Mouse (Mus musculus): Measurements from ENCODE around the gene Pold2.

The Pold2 gene

DNA sequence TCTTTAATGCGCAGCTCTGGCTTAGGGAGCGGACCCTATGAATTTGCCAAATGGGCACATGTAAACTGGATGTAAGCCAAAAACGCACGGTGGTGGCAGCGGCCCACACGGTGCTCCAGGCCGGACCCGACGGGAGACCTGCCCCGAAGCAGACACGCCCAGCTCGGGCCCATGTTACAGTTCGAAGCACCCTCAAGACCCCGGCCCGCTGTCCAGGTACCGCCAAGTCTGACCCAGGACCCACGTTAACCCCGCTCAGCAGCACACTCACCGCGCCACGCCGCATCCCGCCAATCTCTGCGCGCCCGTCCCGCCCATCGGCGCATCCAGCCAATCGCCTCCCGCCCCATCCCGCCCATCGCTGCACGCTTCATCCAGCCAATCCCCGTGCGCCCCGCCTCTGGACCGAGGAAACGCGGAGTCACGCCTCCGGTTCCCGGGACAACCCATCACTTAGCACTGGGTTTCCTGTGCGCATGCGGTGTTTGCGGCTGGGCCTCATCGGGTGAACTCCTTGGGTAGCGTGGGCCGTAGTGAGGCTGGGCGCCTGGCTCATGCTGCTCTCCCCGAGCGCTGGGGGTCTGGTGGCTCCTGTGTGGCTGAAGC lies at the start of gene Pold2:
Pold2 (minus strand) TSS at position 372 of the 606 bp plus-strand sequence.
- in situ Hi-C loops (cut with MboI, MseI) = no loop called here

- in situ Hi-C loops (cut with MboI, MseI) = no loop called here
Measured at GRCm38 (mm10) chr11:5926696-5927220, 48.7 kb upstream of the Pold2 start.

DNA sequence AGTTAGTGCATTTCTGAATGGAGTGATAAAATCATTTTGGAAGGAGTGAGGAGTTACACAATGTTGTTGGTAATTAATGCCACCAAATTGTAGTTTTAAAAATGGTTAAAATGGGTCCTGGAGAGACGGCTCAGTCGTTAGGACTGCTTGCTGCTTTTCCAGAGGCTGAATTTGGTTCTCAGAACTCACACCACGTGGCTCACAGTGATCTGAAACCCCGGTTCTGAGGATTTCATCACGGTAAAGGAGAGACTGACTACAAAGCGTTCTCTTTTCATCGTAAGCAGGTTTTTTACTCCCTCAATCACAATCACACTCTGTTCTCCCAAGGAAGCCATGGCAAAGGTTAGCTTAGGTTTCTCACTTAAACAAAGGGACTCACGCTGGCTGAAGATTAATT lies 46.6 kb upstream of the Pold2 start:
- in situ Hi-C loops (cut with MboI, MseI) = no loop called here

GRCm38 (mm10) chr11:5920323-5920960 lies 42.4 kb upstream of the Pold2 start:
- in situ Hi-C loops (cut with MboI, MseI) = no loop called here

- in situ Hi-C loops (cut with MboI, MseI) = no loop called here
Measured at GRCm38 (mm10) chr11:5919606-5920005, 41.5 kb upstream of the Pold2 start.

DNA sequence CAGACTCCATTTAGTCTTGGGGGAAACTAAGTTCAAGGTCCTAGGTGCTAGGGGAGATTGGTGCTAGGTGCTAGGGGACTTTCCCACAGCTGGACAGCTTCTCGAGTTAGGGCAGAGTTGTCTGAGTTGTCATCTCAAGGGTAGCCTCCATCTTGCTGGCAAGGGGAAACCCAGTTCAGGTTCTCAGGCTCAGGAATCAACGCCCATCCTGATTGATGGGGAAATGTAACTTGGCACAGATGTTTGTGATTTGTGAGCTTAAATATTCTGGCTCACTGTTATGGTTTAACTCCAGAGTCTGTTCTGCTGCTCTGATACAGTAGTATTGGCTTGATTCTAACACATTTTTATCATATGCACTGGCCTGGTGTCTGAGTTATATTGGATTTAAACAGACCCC lies 40.0 kb upstream of the Pold2 start:
- in situ Hi-C loops (cut with MboI, MseI) = no loop called here

- in situ Hi-C loops (cut with MboI, MseI) = no loop called here
Measured at GRCm38 (mm10) chr11:5916178-5916548, 38.1 kb upstream of the Pold2 start.

- in situ Hi-C loops (cut with MboI, MseI) = no loop called here
Measured at GRCm38 (mm10) chr11:5915429-5916177, 37.5 kb upstream of the Pold2 start.

GRCm38 (mm10) chr11:5914940-5915339 lies 36.8 kb upstream of the Pold2 start:
- in situ Hi-C loops (cut with MboI, MseI) = no loop called here

- in situ Hi-C loops (cut with MboI, MseI) = no loop called here
Measured at GRCm38 (mm10) chr11:5913936-5914335, 35.8 kb upstream of the Pold2 start.

GRCm38 (mm10) chr11:5913256-5913655 lies 35.2 kb upstream of the Pold2 start:
- in situ Hi-C loops (cut with MboI, MseI) = no loop called here

- in situ Hi-C loops (cut with MboI, MseI) = no loop called here
Measured at GRCm38 (mm10) chr11:5912635-5913034, 34.5 kb upstream of the Pold2 start.

DNA sequence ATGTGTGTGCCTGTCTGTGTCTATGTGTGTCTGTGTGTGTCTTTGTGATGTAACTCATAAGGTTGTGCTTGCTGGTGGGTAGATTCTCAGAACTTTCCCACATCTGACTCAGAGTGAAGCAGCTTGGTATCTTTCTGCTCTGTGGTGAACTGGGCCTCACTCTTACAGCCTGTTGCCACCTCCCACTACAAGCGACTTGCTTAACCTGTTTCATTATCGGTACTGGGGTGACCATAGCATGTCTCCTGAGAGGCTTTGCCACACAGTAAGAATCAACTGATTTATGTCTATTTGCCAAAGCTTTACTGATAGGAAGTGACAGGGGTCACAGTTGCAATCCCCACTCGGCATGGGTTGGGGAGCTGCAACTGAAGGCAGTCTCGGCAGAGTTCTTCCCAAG lies 30.6 kb upstream of the Pold2 start:
- in situ Hi-C loops (cut with MboI, MseI) = no loop called here

DNA sequence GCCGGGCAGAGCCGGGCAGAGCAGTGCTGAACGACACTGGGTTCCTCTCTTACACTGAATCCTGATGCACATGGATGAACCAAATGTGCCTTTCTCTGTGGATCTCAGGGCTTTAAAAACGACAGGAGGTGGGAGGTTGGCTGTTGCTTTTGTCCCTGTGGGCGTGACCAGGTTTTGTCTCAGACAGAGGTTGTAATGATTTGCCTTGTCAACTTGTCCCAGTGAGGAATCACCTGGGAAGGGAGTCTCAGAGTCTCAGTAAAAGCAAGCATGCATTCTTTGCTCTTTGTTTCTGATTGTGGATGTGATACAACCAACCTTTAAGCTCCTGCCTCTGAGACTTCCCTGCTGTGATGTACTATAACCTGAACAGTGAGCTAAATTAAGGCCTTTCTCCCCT lies 29.0 kb upstream of the Pold2 start:
- in situ Hi-C loops (cut with MboI, MseI) = no loop called here

GRCm38 (mm10) chr11:5905778-5906518 lies 27.9 kb upstream of the Pold2 start:
- in situ Hi-C loops (cut with MboI, MseI) = no loop called here

DNA sequence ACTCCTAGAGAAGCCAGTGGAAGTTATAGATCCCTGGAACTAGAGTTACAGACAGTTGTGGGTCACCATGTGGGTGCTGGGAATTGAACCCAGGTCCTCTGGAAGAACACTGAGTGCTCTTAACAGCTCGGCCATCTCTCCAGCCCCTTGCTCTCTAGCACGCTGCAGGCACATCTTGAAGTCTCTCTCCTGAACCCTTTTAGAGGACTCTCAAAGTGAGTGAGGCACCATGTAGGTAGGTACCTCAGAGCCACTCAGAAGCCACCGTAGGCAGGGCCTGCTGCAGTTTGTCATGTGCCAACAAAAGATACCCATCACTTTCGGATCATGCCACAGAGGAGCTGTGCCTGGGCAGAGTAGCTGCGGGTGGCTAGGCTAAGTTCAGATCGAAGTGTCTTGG lies 26.8 kb upstream of the Pold2 start:
- in situ Hi-C loops (cut with MboI, MseI) = no loop called here

DNA sequence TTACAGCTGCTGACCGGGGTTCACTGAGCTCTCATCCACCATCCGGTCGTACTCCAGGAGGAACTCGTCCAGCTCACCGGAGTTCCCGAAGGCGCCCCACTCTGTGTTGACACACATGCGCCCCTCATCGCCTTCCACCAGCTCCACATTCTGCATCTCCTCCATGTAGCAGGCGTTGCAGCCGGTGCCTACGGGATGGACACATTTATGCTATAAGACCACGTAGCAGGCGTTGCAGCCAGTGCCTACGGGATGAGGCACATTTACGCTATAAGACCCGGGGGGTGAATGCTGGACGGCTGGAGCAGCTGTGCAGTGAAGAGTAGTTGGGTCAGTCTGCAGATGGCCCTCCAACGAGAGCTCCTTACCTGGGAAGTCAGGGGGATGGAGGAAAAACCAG lies 26.3 kb upstream of the Pold2 start:
- in situ Hi-C loops (cut with MboI, MseI) = no loop called here

- in situ Hi-C loops (cut with MboI, MseI) = no loop called here
Measured at GRCm38 (mm10) chr11:5903844-5904243, 25.8 kb upstream of the Pold2 start.

GRCm38 (mm10) chr11:5902390-5902789 lies 24.3 kb upstream of the Pold2 start:
- in situ Hi-C loops (cut with MboI, MseI) = no loop called here

DNA sequence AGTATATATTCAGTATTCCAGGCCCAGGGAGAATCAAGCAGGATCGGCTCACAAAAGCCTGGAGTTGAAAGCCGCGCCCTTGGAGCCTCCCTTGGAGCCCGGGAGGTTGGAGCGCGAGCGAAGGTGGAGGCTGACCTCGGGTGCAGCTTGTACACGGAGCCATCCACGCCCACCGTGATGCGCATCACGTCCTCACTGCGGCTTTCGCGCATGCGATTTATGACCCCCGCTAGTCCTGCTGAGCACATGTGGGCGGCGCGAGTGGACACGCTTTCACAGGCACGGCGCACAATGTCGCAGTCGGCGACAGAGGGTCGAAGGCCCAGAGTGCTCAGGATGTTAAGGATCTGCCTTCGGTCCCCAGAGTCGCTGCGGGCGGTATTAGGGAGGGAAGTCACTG lies 23.9 kb upstream of the Pold2 start:
- in situ Hi-C loops (cut with MboI, MseI) = no loop called here

DNA sequence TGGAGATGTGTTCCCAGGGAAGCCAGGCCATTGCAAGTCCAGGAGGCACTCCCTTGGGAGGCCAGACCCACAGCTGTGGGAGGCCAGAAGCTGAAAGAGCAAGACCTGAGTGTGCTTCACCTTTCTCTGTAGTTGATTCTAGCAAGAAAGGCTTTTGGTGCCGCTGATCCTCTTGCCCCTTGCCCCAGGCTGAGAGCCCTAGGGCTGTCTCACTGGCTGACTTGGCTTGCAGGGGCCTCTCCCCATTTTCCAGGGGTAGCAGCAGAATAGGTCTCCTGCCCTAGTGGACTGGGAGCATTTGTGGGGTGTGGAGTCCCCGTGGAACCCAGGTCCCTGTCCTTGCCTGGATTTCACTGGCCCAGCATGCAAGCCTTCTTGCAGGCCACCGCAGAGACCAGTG lies 23.2 kb upstream of the Pold2 start:
- in situ Hi-C loops (cut with MboI, MseI) = no loop called here

GRCm38 (mm10) chr11:5899286-5899685 lies 21.2 kb upstream of the Pold2 start:
- in situ Hi-C loops (cut with MboI, MseI) = no loop called here

Measured in T-helper 2 cell (primary cell).